Mouse (Mus musculus) CH12.LX (cell line): Measurements from ENCODE around the gene Wdr63.

Experiments used
- CTCF ChIP-seq, 2 experiments: IDR thresholded peaks in 1 of 2; conservative IDR thresholded peaks in 1 of 2; 2 replicates each; pipeline ENCODE4 v1.5.1; 2011 to 2012; ENCODE audit warnings: low read depth in 2 of 2, low read length in 2 of 2, improper control_type of control experiment in 1 of 2, inconsistent platforms in 1 of 2, mild to moderate bottlenecking in 1 of 2, moderate library complexity in 1 of 2
- E2F4 ChIP-seq: IDR thresholded peaks from 2 replicates; pipeline ENCODE4 v1.6.1; 2011; ENCODE audit warnings: low read depth, low read length, improper control_type of control experiment; ENCODE audit not compliant: insufficient replicate concordance
- EP300 ChIP-seq: IDR thresholded peaks from 2 replicates; pipeline ENCODE4 v1.6.1; 2011; ENCODE audit warnings: low read length, improper control_type of control experiment
- ETS1 ChIP-seq: conservative IDR thresholded peaks from 2 replicates; pipeline ENCODE4 v1.6.1; 2012; ENCODE audit warnings: low read depth, mild to moderate bottlenecking, inconsistent platforms, low read length, improper control_type of control experiment, moderate library complexity
- POLR2A ChIP-seq: IDR thresholded peaks from 2 replicates; pipeline ENCODE4 v1.6.1; 2011; ENCODE audit warnings: low read depth, mild to moderate bottlenecking, improper control_type of control experiment, low read length
- SIN3A ChIP-seq: IDR thresholded peaks from 2 replicates; pipeline ENCODE4 v1.6.1; 2012; ENCODE audit warnings: low read length, improper control_type of control experiment, inconsistent platforms
- SMC3 ChIP-seq: IDR thresholded peaks from 2 replicates; pipeline ENCODE4 v1.6.1; 2011; ENCODE audit warnings: low read depth, low read length, improper control_type of control experiment
- TCF12 ChIP-seq: IDR thresholded peaks from 2 replicates; pipeline ENCODE4 v1.6.1; 2014; ENCODE audit warnings: low read depth, mild to moderate bottlenecking, inconsistent platforms, low read length, improper control_type of control experiment
- USF1 ChIP-seq: IDR thresholded peaks from 2 replicates; pipeline ENCODE4 v1.6.1; 2014; ENCODE audit warnings: low read depth, mild to moderate bottlenecking, inconsistent platforms, low read length, improper control_type of control experiment

GRCm38 (mm10) chr3:146013490-146013889, 94.4 kb downstream of the Wdr63 start:
- no peak for TF ChIP-seq USF1
- no peak for TF ChIP-seq POLR2A
- TF ChIP-seq EP300, result no peak
- TF ChIP-seq E2F4, result no peak
- no peak for TF ChIP-seq ETS1
- no peak for TF ChIP-seq CTCF (conservative IDR thresholded peaks at IDR 0.05 in 1 of 2, IDR thresholded peaks at IDR 0.05 in 1 of 2; ENCODE audit: low read depth in 2 of 2, low read length in 2 of 2)
- TF ChIP-seq SMC3, result no peak
- TF ChIP-seq TCF12, result no peak
- TF ChIP-seq SIN3A, result no peak
